Mouse (Mus musculus) left cerebral cortex, adult 18-20 months (tissue): ENCODE results near the gene Adat3. TPM values are rescaled to one million over a fixed set of nuclear protein-coding genes. Genes with fewer than 3 reads are reported as not detected.
"Not testable (repeated sequence)": the region's sequence is repeated elsewhere in the genome, so short reads cannot be mapped to it uniquely, and the experiment has no call there.

ENCODE experiments used
- DNase-seq, 2 experiments: peaks; one replicate each; pipeline ENCODE4 v3.0.0; 2021 to 2022; ENCODE audit warnings: low spot score in 2 of 2, mixed read lengths in 1 of 2
- total RNA-seq, 2 experiments: library from RNA; stranded (reverse); gene quantifications; 2 replicates each; pipeline ENCODE4 v1.2.3; 2021

Gene Adat3
- total RNA-seq, 2 experiments from 2014 or later = 2.3 to 6.4 TPM

- peak; percentile 56 to 69 for DNase-seq
These were observed 24.4 kb upstream of the Adat3 start for GRCm38 (mm10) chr10:80578131-80578750.

DNA sequence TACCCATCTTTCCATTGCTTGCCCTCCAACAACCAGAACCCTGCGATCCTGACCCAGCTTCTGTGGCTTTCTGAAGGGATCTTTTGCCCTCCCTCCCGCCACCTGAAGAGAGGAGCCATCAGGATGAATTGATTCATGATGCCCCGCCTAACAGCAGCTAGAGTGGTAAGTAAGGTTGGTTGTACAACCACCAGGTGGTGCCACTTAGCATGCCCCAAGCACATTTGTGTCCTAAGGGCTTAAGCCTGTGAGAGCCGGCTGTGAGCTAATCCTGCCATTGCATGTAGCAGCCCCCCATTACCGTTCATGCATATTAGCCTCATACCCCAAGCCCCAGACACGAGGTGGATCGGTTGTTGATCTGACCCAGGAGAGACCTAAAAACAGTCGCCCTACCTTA, 23.8 kb upstream of the Adat3 start:
- peak in 1 of 2 experiments; percentile 41 for DNase-seq

- no peak for DNase-seq
These were observed 19.6 kb upstream of the Adat3 start for GRCm38 (mm10) chr10:80583047-80583446.

DNA sequence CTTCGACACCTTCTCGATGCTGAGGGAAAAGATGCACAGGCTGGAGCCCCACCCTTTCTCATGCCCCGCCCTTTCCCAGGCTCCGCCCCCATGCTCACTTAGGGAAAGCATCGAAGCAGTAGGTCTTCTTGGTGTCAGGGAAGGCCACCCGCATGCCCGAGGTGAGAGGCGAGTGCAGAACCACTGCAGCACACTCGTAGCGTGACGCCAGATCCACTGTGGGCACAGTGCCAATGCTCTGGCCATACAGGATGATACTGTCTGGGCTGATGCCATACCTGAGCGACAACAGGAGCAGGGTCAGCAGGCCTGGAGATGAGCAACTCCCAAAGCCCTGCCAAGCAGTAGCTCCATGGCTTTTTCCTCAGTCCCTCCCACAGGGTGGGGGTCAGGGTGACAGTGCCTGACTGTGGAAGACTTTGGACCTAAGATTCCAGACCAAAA, 18.6 kb upstream of the Adat3 start:
- no peak for DNase-seq

DNA sequence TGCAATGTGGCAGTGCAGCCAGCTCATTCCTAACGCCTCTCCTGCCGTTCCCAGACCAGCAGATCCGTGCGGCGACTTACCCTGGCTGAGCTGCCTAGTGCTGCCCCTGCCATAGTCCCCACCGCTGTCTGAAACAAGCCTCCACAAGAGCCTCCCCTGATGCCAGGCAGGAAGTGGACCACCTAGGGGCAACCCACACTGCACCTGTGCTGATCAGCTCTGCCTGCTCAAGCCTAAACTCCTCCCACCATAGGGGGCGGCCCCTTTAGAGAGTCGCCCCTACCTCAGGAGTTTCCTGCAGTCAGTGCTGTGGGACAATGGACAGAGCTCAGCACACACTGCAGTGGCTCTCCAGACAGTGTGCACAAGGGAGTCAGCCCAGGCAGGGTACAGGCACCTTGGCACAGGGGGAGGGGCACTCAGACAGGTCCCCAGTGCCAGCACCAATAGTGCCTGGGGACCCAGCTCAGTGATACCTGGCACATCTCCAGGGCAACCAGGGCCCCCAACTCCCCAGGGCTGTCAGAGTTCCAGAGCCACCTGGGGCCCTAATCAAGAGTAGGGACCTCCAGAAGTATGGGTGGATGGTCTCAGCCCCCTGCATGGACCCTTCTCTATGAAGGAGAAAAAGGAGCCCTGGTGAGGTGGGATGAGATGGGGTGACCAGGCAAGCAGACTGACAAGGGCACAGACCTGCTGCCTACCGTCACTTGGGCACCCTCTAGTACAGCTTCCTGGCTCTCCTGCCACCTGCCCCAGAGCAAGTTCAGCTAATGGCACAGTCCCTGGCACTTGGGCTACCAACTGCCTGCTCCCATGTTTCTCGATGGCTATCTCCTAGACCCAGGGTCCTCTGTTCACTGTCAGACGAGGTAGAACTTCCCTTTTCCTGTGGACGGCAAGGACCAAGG, 17.8 kb upstream of the Adat3 start:
- no peak for DNase-seq

- no peak for DNase-seq
These were observed 17.1 kb upstream of the Adat3 start for GRCm38 (mm10) chr10:80585581-80585980.

DNA sequence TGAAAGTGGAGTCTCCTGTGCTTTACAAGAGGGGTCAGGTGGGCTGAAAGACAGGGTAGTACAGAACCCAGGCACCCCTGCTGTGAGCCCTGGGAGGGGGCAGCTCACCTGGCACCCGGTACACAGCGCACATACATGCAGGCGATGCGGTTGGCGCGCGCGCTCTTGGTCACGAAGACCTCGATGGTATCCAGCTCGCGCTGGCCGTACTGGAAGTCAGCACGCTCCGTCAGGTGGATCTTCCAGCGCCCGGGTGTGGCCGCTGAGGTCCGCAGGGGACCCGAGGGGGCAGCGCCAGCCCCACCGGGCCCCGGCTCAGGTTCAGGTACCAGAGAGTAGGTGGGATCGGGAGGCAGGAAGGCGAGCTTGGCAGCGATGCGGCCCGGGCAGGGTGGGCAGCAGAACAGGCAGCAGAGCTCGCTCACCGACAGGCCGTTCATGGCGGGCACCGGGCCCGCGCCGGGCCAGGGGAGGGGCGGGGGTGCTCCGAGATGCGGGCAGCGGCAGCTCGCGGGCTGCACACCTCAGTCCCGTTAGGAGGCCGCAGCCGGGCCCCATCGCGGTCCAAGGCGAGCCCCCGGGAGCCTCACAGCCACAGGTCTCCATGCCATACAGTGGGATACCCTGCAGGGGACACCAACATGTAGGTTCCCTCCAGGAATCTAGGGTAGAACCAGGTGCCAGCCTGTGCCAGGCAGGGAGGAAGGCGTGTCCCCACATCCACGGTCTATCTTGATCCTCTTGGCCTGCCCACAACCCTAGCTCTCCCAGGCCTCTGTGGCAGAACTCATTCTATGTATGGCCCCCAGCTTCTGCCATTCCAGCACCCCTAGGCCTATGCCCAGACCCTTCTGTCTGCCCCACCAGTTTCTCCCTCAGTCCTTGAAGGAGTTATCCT, 16.0 kb upstream of the Adat3 start:
- no peak for DNase-seq

DNA sequence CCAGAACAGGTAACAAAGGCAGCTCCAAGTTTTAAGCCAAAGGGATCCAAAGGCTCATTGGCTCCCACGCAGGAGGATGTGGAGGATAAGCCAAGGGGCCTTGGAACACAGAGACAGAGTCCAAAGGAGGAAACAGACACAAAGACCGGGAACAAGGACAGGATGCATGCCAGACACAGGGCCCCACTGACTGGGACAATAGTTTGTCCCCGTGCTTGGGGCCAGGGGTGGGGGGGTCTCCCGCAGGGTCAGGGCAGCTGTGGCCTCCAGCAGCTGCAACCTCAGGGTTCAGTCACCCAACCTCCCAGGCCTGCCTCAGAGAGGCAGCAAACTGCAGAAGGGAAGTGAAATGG, 15.4 kb upstream of the Adat3 start:
- DNase-seq = no peak

DNA sequence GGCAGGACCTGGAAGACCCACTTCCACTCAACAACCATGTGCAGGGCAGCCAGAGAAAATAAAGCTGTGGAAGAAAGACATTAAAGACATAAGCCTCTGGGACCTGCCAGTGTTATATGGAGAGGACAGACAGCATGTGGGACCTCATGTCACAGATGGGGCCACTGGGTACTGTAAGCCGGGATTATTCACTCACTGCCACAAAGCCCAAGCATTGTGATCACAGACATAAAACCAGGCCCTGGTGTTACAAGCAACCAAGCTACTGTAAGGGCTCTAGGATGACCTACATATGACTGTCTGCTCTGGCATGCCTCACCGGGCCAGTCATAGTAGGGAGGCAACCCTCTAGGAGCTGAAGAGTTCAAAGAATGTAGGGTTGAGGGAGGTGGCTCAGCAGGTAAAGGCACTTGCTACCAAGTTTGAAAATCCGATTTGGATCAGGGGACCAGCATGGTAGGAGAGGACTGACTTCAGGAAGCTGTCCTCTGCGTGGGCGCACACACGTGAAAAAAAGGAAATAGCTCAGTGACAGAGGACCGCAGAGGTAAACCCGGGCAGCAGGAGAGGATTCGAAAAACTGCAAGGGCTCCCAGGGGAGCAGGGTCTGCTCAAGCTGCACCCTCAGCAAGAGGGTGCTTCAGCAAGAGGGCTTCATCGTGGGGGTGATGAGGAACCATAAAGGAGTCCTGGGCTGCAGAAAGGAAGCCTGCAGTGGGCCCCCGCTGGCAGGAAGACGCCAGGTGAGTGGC, 13.4 kb upstream of the Adat3 start:
- DNase-seq = peak in 1 of 2 experiments; percentile 29

DNA sequence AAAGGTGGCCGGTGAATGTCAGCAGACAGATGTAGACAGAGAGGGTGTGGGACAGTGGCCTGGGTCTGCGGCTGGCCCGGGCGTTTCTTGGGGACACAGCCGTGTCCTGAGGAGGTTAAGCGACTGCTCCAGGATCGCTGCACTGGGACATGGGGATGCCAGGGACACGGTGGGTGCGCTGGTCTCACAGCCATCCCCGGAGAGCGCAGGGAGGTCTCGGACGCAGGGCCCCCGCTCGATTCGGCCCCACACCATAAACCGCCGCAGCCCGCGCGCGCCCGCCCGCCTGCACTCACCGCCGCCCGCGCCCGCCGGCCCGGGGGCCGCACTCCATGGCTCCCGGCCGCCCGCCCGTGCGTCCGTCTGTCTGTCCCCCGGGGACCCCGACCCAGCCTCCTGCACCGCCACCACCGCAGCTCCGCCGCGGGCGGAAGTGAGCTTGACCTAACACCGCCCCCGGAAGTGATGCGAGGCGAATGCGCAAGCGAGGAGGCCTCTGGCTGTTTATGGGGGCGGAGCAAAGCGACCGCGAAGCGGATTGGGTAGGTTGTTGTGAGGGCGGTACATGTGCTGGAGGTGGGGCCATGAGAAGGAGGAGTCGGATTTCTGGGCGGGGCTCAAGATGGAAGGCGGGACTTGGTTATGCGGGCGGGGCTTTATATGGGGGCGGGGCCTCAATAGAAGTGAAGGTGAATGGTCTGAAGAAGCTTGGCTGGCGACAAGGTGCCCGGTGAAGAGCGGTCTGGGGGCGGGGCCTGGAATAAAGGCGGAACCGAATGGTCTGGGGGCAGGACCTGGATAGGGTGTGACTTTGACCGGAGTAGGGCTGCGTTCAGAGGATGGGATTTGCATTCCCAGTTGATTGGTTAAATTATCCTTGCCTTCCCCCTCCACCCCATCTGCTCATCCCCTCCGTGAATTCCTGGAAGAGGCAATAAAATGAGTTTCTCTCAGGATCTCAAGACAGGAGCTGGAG, 12.5 kb upstream of the Adat3 start, which contains the start of gene Abhd17a:
Gene Abhd17a, minus strand, starts transcription at position 463 of the 976 bp plus-strand sequence.
- peak; percentile 93 to 95 for DNase-seq

DNA sequence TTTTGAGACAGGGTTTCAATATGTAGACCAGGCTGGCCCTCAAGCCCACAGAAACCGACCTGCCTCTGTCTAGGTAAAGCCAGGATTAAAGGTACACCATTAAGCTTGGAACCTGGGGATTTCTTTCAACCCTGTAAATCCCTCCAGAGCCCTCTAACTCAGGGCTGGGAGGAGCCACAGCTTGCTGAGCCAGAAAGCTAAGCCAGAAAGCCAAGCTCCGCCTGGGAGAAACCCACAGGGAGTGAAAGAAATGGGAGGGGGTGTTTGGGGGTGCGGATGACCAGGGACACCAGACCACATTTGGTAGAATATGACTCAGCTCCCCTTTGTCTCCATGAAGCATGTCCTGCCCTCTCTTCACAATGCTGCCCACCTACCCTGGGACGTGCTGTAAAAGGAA, 6.4 kb upstream of the Adat3 start:
- no peak for DNase-seq

- DNase-seq = no peak
These were observed 684 bp downstream of the Adat3 start for GRCm38 (mm10) chr10:80603364-80603763.

- DNase-seq = no peak
These were observed 1.4 kb downstream of the Adat3 start for GRCm38 (mm10) chr10:80604001-80604509.

GRCm38 (mm10) chr10:80604988-80605387, 2.3 kb downstream of the Adat3 start:
- DNase-seq = no peak

- not testable (repeated sequence) for DNase-seq
These were observed 3.0 kb downstream of the Adat3 start, which contains the start of gene Gm49322 for GRCm38 (mm10) chr10:80605721-80606120. Gene Gm49322, plus strand, starts transcription at chr10:80606021.

DNA sequence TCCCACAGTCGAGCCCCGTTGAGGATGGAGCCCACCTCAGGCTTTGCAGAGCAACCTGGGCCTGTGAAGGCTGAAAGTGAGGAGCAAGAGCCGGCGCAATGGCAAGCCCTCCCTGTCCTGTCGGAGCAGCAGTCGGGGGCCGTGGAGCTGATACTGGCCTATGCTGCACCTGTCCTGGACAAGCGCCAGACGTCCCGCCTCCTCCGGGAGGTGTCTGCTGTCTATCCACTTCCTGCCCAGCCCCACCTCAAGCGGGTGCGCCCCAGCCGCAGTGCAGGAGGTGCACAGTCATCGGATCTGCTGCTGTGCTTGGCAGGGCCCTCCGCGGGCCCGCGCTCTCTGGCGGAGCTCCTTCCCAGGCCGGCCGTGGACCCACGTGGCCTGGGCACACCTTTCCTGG, 3.6 kb downstream of the Adat3 start:
- DNase-seq = no peak

- no peak for DNase-seq
These were observed 4.2 kb downstream of the Adat3 start for GRCm38 (mm10) chr10:80606737-80607350.

DNA sequence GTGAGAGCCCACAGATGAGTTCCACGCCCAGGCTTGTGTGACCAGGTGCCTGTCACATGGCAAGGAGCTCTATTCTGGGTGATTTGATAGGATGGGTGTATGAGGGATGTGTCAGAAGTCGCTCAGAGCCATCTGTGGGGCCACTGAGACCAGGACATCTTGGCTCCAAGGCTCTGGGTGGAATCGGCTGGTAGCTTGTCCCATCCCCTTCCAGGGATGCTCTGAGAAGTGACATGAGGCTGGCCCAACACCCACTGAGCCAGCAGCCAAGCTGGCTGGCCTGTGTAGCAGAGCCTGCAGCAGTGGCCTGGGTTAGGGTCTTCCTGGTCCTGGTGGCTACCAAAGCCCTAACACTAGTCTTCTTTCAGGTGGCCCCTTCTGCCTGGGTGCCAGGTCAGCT, 5.8 kb downstream of the Adat3 start:
- DNase-seq = no peak
